Mouse (Mus musculus): ENCODE measurements at regions not wholly inside any gene's neighbourhood (a gene's known extent, or its start where the extent isn't known, plus 50 kb on each side); places are given as distances from the start of the nearest gene placed in this dataset.

- peak; percentile 72 for DNase-seq (ENCODE audit: low read depth, low spot score)
Measured at GRCm38 (mm10) chr15:26469901-26470383, 161.1 kb downstream of the March11 start.

- DNase-seq (ENCODE audit: low read depth, low spot score) = no peak
Measured at GRCm38 (mm10) chr15:26487378-26487777, 178.5 kb downstream of the March11 start.

Measured in ES-CJ7 (cell line).